Mouse (Mus musculus): ENCODE results near the gene Oxld1. TPM values are rescaled to one million over a fixed set of nuclear protein-coding genes. Genes with fewer than 3 reads are reported as not detected.

The Oxld1 gene
- polyA plus RNA-seq, 1 experiment: 5.8 TPM

GRCm38 (mm10) chr11:120447179-120447578 is 10.7 kb downstream of the Oxld1 start:
- TF ChIP-seq POLR2A (IDR thresholded peaks at IDR 0.05; ENCODE audit: insufficient read depth, low read length) (no peak), EP300 (IDR thresholded peaks at IDR 0.05; ENCODE audit: insufficient read depth, low read depth, low read length) (no peak), CTCF (IDR thresholded peaks at IDR 0.05; ENCODE audit: low read depth, low read length) (no peak)
- Histone ChIP-seq H3K27me3 (ENCODE audit: control insufficient read depth, insufficient read depth, low read length, poor library complexity, severe bottlenecking) (no peaks in the 10 kb centered on the region), H3K27ac (ENCODE audit: insufficient read depth, low read length) (no peak overlapping the region), H3K9me3 (replicated peaks; ENCODE audit: control insufficient read depth, insufficient read depth, low read length, poor library complexity, severe bottlenecking) (no peaks in the 10 kb centered on the region), H3K4me1 (ENCODE audit: control insufficient read depth, insufficient read depth, low read length) (no peaks in the 10 kb centered on the region), H3K4me3 (ENCODE audit: low read depth, low read length) (no peak overlapping the region), H3K9ac (ENCODE audit: low read depth, poor library complexity, severe bottlenecking) (no peak overlapping the region), H3K36me3 (ENCODE audit: control insufficient read depth, insufficient read depth, low read length, poor library complexity, severe bottlenecking) (no peaks in the 10 kb centered on the region)

- no peak overlapping the region for H3K9ac ChIP-seq (ENCODE audit: low read depth, poor library complexity, severe bottlenecking)
- no peaks in the 10 kb centered on the region for H3K27me3 ChIP-seq (ENCODE audit: control insufficient read depth, insufficient read depth, low read length, poor library complexity, severe bottlenecking)
- TF ChIP-seq CTCF (IDR thresholded peaks at IDR 0.05; ENCODE audit: low read depth, low read length): no peak
- TF ChIP-seq POLR2A (IDR thresholded peaks at IDR 0.05; ENCODE audit: insufficient read depth, low read length): no peak
- no peak for TF ChIP-seq EP300 (IDR thresholded peaks at IDR 0.05; ENCODE audit: insufficient read depth, low read depth, low read length)
These were observed 12.4 kb downstream of the Oxld1 start for GRCm38 (mm10) chr11:120445475-120445874.

DNA sequence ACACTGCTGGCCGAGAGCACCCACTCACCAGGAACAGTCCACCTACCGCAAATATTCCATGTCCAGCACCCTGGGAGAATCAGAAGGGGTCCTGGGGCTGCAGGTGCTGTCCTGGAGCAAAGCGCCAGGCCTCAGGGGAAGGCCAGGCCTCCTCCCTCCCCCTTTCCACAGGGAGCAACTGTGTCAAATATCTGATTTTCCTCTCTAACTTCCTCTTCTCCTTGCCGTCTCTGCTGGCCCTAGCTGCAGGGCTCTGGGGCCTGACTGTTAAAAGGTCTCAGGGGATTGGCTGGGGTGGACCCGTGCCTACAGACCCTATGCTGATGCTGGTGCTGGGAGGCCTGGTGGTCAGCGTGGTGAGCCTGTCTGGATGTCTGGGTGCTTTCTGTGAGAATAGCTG is 13.8 kb downstream of the Oxld1 start:
- H3K36me3 ChIP-seq (ENCODE audit: control insufficient read depth, insufficient read depth, low read length, poor library complexity, severe bottlenecking): no peaks in the 10 kb centered on the region
- H3K27ac ChIP-seq (ENCODE audit: insufficient read depth, low read length): no peak overlapping the region
- no peaks in the 10 kb centered on the region for H3K27me3 ChIP-seq (ENCODE audit: control insufficient read depth, insufficient read depth, low read length, poor library complexity, severe bottlenecking)
- no peaks in the 10 kb centered on the region for H3K9me3 ChIP-seq (replicated peaks; ENCODE audit: control insufficient read depth, insufficient read depth, low read length, poor library complexity, severe bottlenecking)
- no peaks in the 10 kb centered on the region for H3K4me1 ChIP-seq (ENCODE audit: control insufficient read depth, insufficient read depth, low read length)
- no peak overlapping the region for H3K9ac ChIP-seq (ENCODE audit: low read depth, poor library complexity, severe bottlenecking)
- H3K4me3 ChIP-seq (ENCODE audit: low read depth, low read length): no peak overlapping the region
- TF ChIP-seq POLR2A (IDR thresholded peaks at IDR 0.05; ENCODE audit: insufficient read depth, low read length) (no peak), CTCF (IDR thresholded peaks at IDR 0.05; ENCODE audit: low read depth, low read length) (no peak), EP300 (IDR thresholded peaks at IDR 0.05; ENCODE audit: insufficient read depth, low read depth, low read length) (no peak)

More at GRCm38 (mm10) chr11:120445475-120445874, 12.4 kb downstream of the Oxld1 start:
- Histone ChIP-seq H3K27ac (ENCODE audit: insufficient read depth, low read length) (no peak overlapping the region), H3K4me1 (ENCODE audit: control insufficient read depth, insufficient read depth, low read length) (no peaks in the 10 kb centered on the region), H3K36me3 (ENCODE audit: control insufficient read depth, insufficient read depth, low read length, poor library complexity, severe bottlenecking) (no peaks in the 10 kb centered on the region), H3K9me3 (replicated peaks; ENCODE audit: control insufficient read depth, insufficient read depth, low read length, poor library complexity, severe bottlenecking) (no peaks in the 10 kb centered on the region), H3K4me3 (ENCODE audit: low read depth, low read length) (no peak overlapping the region)

DNA sequence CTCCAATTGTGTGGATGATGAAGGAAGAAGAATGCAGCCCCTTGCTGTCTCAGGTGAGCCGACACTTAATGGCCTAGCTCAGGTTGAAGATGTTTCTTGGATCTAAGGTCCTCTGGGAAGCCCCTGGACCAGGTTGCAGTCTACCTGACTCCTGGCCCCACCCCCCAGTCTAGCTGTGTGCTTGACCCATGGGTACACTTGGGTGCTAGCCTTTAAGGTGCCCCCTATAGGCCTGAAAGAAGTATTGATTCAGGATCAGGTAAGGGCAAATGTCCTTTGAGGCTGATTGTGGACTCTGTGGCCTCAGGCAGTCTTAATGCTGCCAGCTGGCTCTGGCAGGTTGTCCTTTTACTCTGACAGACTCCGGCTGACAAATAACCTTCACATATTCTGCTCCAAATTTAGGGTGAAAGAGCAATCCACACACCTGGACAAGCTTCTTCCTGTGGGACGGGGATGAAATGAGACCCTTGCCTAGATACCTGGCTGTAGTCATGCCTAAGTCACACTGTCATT is 15.0 kb downstream of the Oxld1 start:
- no peak overlapping the region for H3K27ac ChIP-seq (ENCODE audit: insufficient read depth, low read length)
- no peak overlapping the region for H3K9ac ChIP-seq (ENCODE audit: low read depth, poor library complexity, severe bottlenecking)
- no peaks in the 10 kb centered on the region for H3K9me3 ChIP-seq (replicated peaks; ENCODE audit: control insufficient read depth, insufficient read depth, low read length, poor library complexity, severe bottlenecking)
- no peaks in the 10 kb centered on the region for H3K36me3 ChIP-seq (ENCODE audit: control insufficient read depth, insufficient read depth, low read length, poor library complexity, severe bottlenecking)
- no peak overlapping the region for H3K4me3 ChIP-seq (ENCODE audit: low read depth, low read length)
- H3K27me3 ChIP-seq (ENCODE audit: control insufficient read depth, insufficient read depth, low read length, poor library complexity, severe bottlenecking): no peaks in the 10 kb centered on the region
- no peaks in the 10 kb centered on the region for H3K4me1 ChIP-seq (ENCODE audit: control insufficient read depth, insufficient read depth, low read length)
- TF ChIP-seq EP300 (IDR thresholded peaks at IDR 0.05; ENCODE audit: insufficient read depth, low read depth, low read length) (no peak), POLR2A (IDR thresholded peaks at IDR 0.05; ENCODE audit: insufficient read depth, low read length) (no peak), CTCF (IDR thresholded peaks at IDR 0.05; ENCODE audit: low read depth, low read length) (no peak)

GRCm38 (mm10) chr11:120442344-120442743 is 15.5 kb downstream of the Oxld1 start, which contains the start of gene Tspan10:
Tspan10 (plus strand) TSS chr11:120442644.
- no peaks in the 10 kb centered on the region for H3K4me1 ChIP-seq (ENCODE audit: control insufficient read depth, insufficient read depth, low read length)
- H3K27ac ChIP-seq (ENCODE audit: insufficient read depth, low read length): no peak within 1 kb of the TSS
- TF ChIP-seq POLR2A (IDR thresholded peaks at IDR 0.05; ENCODE audit: insufficient read depth, low read length) (no peak), CTCF (IDR thresholded peaks at IDR 0.05; ENCODE audit: low read depth, low read length) (no peak), EP300 (IDR thresholded peaks at IDR 0.05; ENCODE audit: insufficient read depth, low read depth, low read length) (no peak)
- no peaks in the 10 kb centered on the region for H3K36me3 ChIP-seq (ENCODE audit: control insufficient read depth, insufficient read depth, low read length, poor library complexity, severe bottlenecking)
- H3K27me3 ChIP-seq (ENCODE audit: control insufficient read depth, insufficient read depth, low read length, poor library complexity, severe bottlenecking): no peaks in the 10 kb centered on the region
- no peaks in the 10 kb centered on the region for H3K9me3 ChIP-seq (replicated peaks; ENCODE audit: control insufficient read depth, insufficient read depth, low read length, poor library complexity, severe bottlenecking)
- no peak within 1 kb of the TSS for H3K4me3 ChIP-seq (ENCODE audit: low read depth, low read length)
- H3K9ac ChIP-seq (ENCODE audit: low read depth, poor library complexity, severe bottlenecking): no peak within 1 kb of the TSS

- H3K27me3 ChIP-seq (ENCODE audit: control insufficient read depth, insufficient read depth, low read length, poor library complexity, severe bottlenecking): no peaks in the 10 kb centered on the region
- H3K36me3 ChIP-seq (ENCODE audit: control insufficient read depth, insufficient read depth, low read length, poor library complexity, severe bottlenecking): peaks cover 19% of the 10 kb centered on the region
- H3K4me1 ChIP-seq (ENCODE audit: control insufficient read depth, insufficient read depth, low read length): no peaks in the 10 kb centered on the region
- no peaks in the 10 kb centered on the region for H3K9me3 ChIP-seq (replicated peaks; ENCODE audit: control insufficient read depth, insufficient read depth, low read length, poor library complexity, severe bottlenecking)
- no peak for TF ChIP-seq POLR2A (IDR thresholded peaks at IDR 0.05; ENCODE audit: insufficient read depth, low read length)
- no peak for TF ChIP-seq CTCF (IDR thresholded peaks at IDR 0.05; ENCODE audit: low read depth, low read length)
- TF ChIP-seq EP300 (IDR thresholded peaks at IDR 0.05; ENCODE audit: insufficient read depth, low read depth, low read length): no peak
- H3K27ac ChIP-seq (ENCODE audit: insufficient read depth, low read length): no peak overlapping the region
- no peak overlapping the region for H3K4me3 ChIP-seq (ENCODE audit: low read depth, low read length)
- peak overlapping the region; percentile 99 for H3K9ac ChIP-seq (ENCODE audit: low read depth, poor library complexity, severe bottlenecking)
These were observed 19.9 kb downstream of the Oxld1 start for GRCm38 (mm10) chr11:120437857-120438385.

Data from ES-Bruce4 (cell line).